Mouse (Mus musculus) small intestine, adult 2 months (tissue): ENCODE data around the gene Tmem200a.

ENCODE experiments used
- CTCF ChIP-seq: fragments of 200-500 bp; IDR thresholded peaks from 2 replicates; pipeline ENCODE4 v1.5.1; 2012; ENCODE audit warnings: low read depth, mild to moderate bottlenecking, control low read depth, inconsistent platforms, low read length, moderate library complexity, mixed read lengths; ENCODE audit not compliant: insufficient replicate concordance, insufficient read length; ENCODE audit errors: extremely low read depth
- POLR2A ChIP-seq: fragments of 200-500 bp; IDR thresholded peaks from 2 replicates; pipeline ENCODE4 v1.6.1; 2012; ENCODE audit warnings: low read depth, mild to moderate bottlenecking, control low read depth, inconsistent platforms, low read length, moderate library complexity

- TF ChIP-seq CTCF (no peak), POLR2A (no peak)
Measured at GRCm38 (mm10) chr10:25952150-25952549, 126.7 kb downstream of the Tmem200a start.
